In the genomic region with DNA sequence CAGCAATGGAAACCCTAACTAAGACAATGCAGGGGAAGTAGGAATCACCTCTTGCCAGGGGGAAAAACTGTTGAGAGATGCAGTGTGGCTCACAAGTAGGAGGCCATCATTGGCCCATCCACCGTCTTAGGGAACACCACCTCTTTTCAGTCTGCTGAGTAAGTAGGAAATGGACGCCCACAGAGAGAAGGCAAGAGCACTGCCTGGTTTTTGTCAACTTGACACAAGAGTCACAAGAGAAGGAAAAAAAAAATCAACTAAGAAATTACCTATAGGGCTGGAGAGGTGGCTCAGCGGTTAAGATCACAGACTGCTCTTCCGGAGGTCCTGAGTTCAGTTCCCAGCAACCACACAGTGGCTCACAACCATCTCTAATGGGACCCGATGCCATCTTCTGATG, we compare ENCODE assay signal across 33 mouse cellular contexts.
"Had no signal": no experiment of that assay in that cellular context is flagged by ENCODE, and none has a peak within 500 bp of the region (broad histone marks: within the 10 kb centered on the region; RNA-seq: fewer than 3 reads in every experiment).

No protein-coding gene starts in this region.

- H3K4me2 ChIP-seq: heart, embryonic 12.5 days; heart, embryonic 13.5 days; heart, embryonic 15.5 days; hindbrain, embryonic 12.5 days; hindbrain, embryonic 13.5 days; hindbrain, embryonic 14.5 days; hindbrain, embryonic 15.5 days; intestine, embryonic 15.5 days; kidney, embryonic 15.5 days had no signal

- H3K4me1 ChIP-seq: heart, embryonic 12.5 days; heart, embryonic 13.5 days; heart, embryonic 15.5 days; hindbrain, embryonic 10.5 days; hindbrain, embryonic 12.5 days; hindbrain, embryonic 13.5 days; hindbrain, embryonic 15.5 days; intestine, embryonic 15.5 days; kidney, embryonic 15.5 days had no signal

- ATAC-seq: hindbrain, embryonic 16.5 days; hindbrain, postnatal 0 days; inflammation-experienced regulatory T-cells, adult 6 months; intestine, embryonic 15.5 days; intestine, embryonic 16.5 days; intestine, postnatal 0 days had no signal

- H3K9ac ChIP-seq: heart, embryonic 12.5 days; heart, embryonic 13.5 days; heart, embryonic 15.5 days; hindbrain, embryonic 12.5 days; hindbrain, embryonic 13.5 days; hindbrain, embryonic 14.5 days; hindbrain, embryonic 15.5 days; intestine, embryonic 15.5 days; kidney, embryonic 15.5 days had no signal

- H3K27me3 ChIP-seq: heart, embryonic 12.5 days; heart, embryonic 13.5 days; heart, embryonic 15.5 days; hindbrain, embryonic 12.5 days; hindbrain, embryonic 13.5 days; hindbrain, embryonic 15.5 days; intestine, embryonic 15.5 days; kidney, embryonic 15.5 days had no signal

- H3K27ac ChIP-seq: heart, embryonic 13.5 days; heart, embryonic 15.5 days; hindbrain, embryonic 10.5 days; hindbrain, embryonic 12.5 days; hindbrain, embryonic 13.5 days; hindbrain, embryonic 14.5 days; hindbrain, embryonic 15.5 days; hindbrain, postnatal 0 days; intestine, embryonic 15.5 days; kidney, embryonic 15.5 days; kidney, postnatal 0 days; layer of hippocampus, adult 2 months; left cerebral cortex, adult 2 months had no signal

- DNase-seq: heart, postnatal 10 days; heart, postnatal 14 days; heart, postnatal 4 days; kidney, adult 11 months; kidney, adult 18-20 months; kidney, adult 2 months; kidney, adult 8-10 months; kidney, adult 9 months; kidney, postnatal 10 days; kidney, postnatal 14 days; kidney, postnatal 25 days; kidney, postnatal 36 days; kidney, postnatal 4 days; layer of hippocampus, adult 9-11 months; layer of hippocampus, postnatal 36 days had no signal

- H3K4me3 ChIP-seq: heart, embryonic 12.5 days; heart, embryonic 13.5 days; heart, embryonic 15.5 days; hindbrain, embryonic 10.5 days; hindbrain, embryonic 12.5 days; hindbrain, embryonic 13.5 days; hindbrain, embryonic 15.5 days; intestine, embryonic 15.5 days; kidney, embryonic 15.5 days; layer of hippocampus, adult 2 months; left cerebral cortex, adult 2 months had no signal

- H3K36me3 ChIP-seq: heart, embryonic 12.5 days; heart, embryonic 13.5 days; heart, embryonic 15.5 days; hindbrain, embryonic 12.5 days; hindbrain, embryonic 13.5 days; hindbrain, embryonic 15.5 days; intestine, embryonic 15.5 days; kidney, embryonic 15.5 days had no signal

- H3K9me3 ChIP-seq: heart, embryonic 15.5 days; hindbrain, embryonic 15.5 days; intestine, embryonic 15.5 days had no signal
